In the genomic region with DNA sequence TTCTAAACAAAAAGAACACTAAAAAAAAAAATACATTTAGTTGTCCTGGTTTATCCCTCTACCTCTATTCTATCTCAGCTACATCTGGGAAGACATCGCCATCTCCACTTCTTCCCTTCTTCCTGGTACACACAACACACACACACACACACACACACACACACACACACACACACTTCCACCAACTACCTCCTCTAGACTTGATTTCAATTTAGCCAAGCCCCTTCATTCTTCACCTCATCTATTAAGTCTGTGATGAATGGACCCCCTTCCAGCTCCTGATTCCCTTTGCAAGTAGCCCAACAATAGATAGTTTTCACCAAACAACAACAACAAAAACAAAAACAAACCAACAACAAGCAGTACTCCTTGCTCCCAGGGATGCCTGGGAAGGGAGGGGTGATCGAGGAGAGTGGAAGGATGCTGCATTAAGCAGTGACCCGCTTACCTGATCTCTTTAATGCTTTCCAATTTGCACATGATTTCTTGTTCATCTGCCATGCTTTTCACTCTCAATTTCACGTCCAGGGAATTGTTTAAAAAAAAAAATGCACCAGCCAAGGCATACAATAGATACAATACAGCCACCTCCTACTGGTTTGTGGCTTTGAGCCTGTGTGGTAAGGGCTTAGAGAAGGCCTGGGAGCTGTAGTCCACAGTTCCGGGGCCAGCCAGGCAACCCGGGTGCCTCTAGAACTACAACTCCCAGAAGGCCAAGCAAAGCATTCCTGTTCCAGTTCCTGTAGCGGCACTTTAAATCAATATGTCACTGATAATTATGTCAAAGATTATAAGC, we compare ENCODE assay signal across 8 mouse cellular contexts. TPM values are rescaled to one million over a fixed set of nuclear protein-coding genes. Genes with fewer than 3 reads are reported as not detected.
DNase-seq lines count a peak whose midpoint lies in the region; ATAC-seq and TF ChIP-seq lines count a peak whose summit lies in the region.

TSS of gene Zc4h2 (minus strand) at position 706 of the 796 bp plus-strand sequence.

- peak within 1 kb of the TSS; percentile 48 for H3K4me2 ChIP-seq in forebrain, embryonic 15.5 days (replicated peaks)
- peak within 1 kb of the TSS; percentile 59 for H3K4me2 ChIP-seq in liver, postnatal 0 days (ENCODE audit: low read depth, low read length)
- peak within 1 kb of the TSS; percentile 58 for H3K4me2 ChIP-seq in neural tube, embryonic 13.5 days

- peak within 1 kb of the TSS; percentile 81 for H3K4me3 ChIP-seq in ES-Bruce4 (ENCODE audit: low read depth, low read length)
- H3K4me3 ChIP-seq in forebrain, embryonic 15.5 days, result peak within 1 kb of the TSS; percentile 50
- peak within 1 kb of the TSS; percentile 56 for H3K4me3 ChIP-seq in liver, postnatal 0 days (ENCODE audit: low read depth, low read length)
- H3K4me3 ChIP-seq in neural tube, embryonic 13.5 days, result peak within 1 kb of the TSS; percentile 44

- H3K27me3 ChIP-seq in ES-Bruce4 (ENCODE audit: control insufficient read depth, insufficient read depth, low read length, poor library complexity, severe bottlenecking), result no peaks in the 10 kb centered on the region
- H3K27me3 ChIP-seq in forebrain, embryonic 15.5 days, result no peaks in the 10 kb centered on the region
- H3K27me3 ChIP-seq in liver, postnatal 0 days (ENCODE audit: insufficient read depth, low read length), result no peaks in the 10 kb centered on the region
- H3K27me3 ChIP-seq in neural tube, embryonic 13.5 days, result no peaks in the 10 kb centered on the region

- peak within 1 kb of the TSS; percentile 68 for H3K9ac ChIP-seq in ES-Bruce4 (ENCODE audit: low read depth, poor library complexity, severe bottlenecking)
- H3K9ac ChIP-seq in forebrain, embryonic 15.5 days (replicated peaks), result peak within 1 kb of the TSS; percentile 48
- peak within 1 kb of the TSS; percentile 48; the same call in 1 of the 2 replicates for H3K9ac ChIP-seq in liver, postnatal 0 days (replicated peaks)
- peak within 1 kb of the TSS; percentile 68 for H3K9ac ChIP-seq in neural tube, embryonic 13.5 days

- WGBS in forebrain, embryonic 15.5 days, result 18% methylated on average over 7 of the region's 7 CpGs
- WGBS in liver, postnatal 0 days (ENCODE audit: insufficient replicate concordance), result 23% methylated on average over 7 of the region's 7 CpGs
- 24% methylated on average over 7 of the region's 7 CpGs for WGBS in neural tube, embryonic 13.5 days

- intact Hi-C loops in heart, postnatal 25 days (cut with DNase I), result loop anchor here (10.0 kb wide), 1 partner anchor 213 kb away; the partner anchor contains the start of gene Amer1

- ATAC-seq in forebrain, embryonic 15.5 days (replicated peaks), result peak; percentile 100
- ATAC-seq in liver, postnatal 0 days, result peak; percentile 98
- peak; percentile 100 for ATAC-seq in neural tube, embryonic 13.5 days (ENCODE audit: low read depth)

- no peak for TF ChIP-seq EP300 in ES-Bruce4 (IDR thresholded peaks at IDR 0.05; ENCODE audit: insufficient read depth, low read depth, low read length)
- TF ChIP-seq EP300 in liver, postnatal 0 days (IDR thresholded peaks at IDR 0.05; ENCODE audit: low read depth), result no peak

- no peak for TF ChIP-seq POLR2A in ES-Bruce4 (IDR thresholded peaks at IDR 0.05; ENCODE audit: insufficient read depth, low read length)

- H3K4me1 ChIP-seq in ES-Bruce4 (ENCODE audit: control insufficient read depth, insufficient read depth, low read length), result no peaks in the 10 kb centered on the region
- peaks cover 6% of the 10 kb centered on the region; the same call in 1 of the 2 replicates for H3K4me1 ChIP-seq in forebrain, embryonic 15.5 days
- H3K4me1 ChIP-seq in liver, postnatal 0 days (ENCODE audit: insufficient read depth), result no peaks in the 10 kb centered on the region
- peaks cover 12% of the 10 kb centered on the region; the same call in 1 of the 2 replicates for H3K4me1 ChIP-seq in neural tube, embryonic 13.5 days (replicated peaks)

- H3K9me3 ChIP-seq in ES-Bruce4 (replicated peaks; ENCODE audit: control insufficient read depth, insufficient read depth, low read length, poor library complexity, severe bottlenecking), result no peaks in the 10 kb centered on the region
- H3K9me3 ChIP-seq in forebrain, embryonic 15.5 days, result no peaks in the 10 kb centered on the region
- no peaks in the 10 kb centered on the region for H3K9me3 ChIP-seq in liver, postnatal 0 days (ENCODE audit: low read length)
- no peaks in the 10 kb centered on the region for H3K9me3 ChIP-seq in neural tube, embryonic 13.5 days

- no peak within 1 kb of the TSS for H3K27ac ChIP-seq in ES-Bruce4 (ENCODE audit: insufficient read depth, low read length)
- H3K27ac ChIP-seq in forebrain, embryonic 15.5 days (replicated peaks), result peak within 1 kb of the TSS; percentile 70
- H3K27ac ChIP-seq in liver, postnatal 0 days (ENCODE audit: low read depth), result no peak within 1 kb of the TSS
- peak within 1 kb of the TSS; percentile 76 for H3K27ac ChIP-seq in neural tube, embryonic 13.5 days (replicated peaks)

- peak; percentile 51 for DNase-seq in c-Kit-positive CD71-positive TER-119-positive erythroid progenitor cells, embryonic 14.5 days (ENCODE audit: low spot score)
- peak; percentile 59 for DNase-seq in heart, postnatal 25 days (ENCODE audit: low spot score)
- peak; percentile 80 for DNase-seq in layer of hippocampus, adult 11-12 months (ENCODE audit: low spot score)
- peak; percentile 67 for DNase-seq in liver, postnatal 0 days
- DNase-seq in testis, postnatal 10 days (ENCODE audit: low spot score), result peak; percentile 52

- no peak for TF ChIP-seq CTCF in ES-Bruce4 (IDR thresholded peaks at IDR 0.05; ENCODE audit: low read depth, low read length)
- no peak for TF ChIP-seq CTCF in liver, postnatal 0 days (IDR thresholded peaks at IDR 0.05; ENCODE audit: low read depth)

- no peaks in the 10 kb centered on the region for H3K36me3 ChIP-seq in ES-Bruce4 (ENCODE audit: control insufficient read depth, insufficient read depth, low read length, poor library complexity, severe bottlenecking)
- H3K36me3 ChIP-seq in forebrain, embryonic 15.5 days, result no peaks in the 10 kb centered on the region
- H3K36me3 ChIP-seq in liver, postnatal 0 days (replicated peaks; ENCODE audit: insufficient read depth, low read length), result no peaks in the 10 kb centered on the region
- H3K36me3 ChIP-seq in neural tube, embryonic 13.5 days, result no peaks in the 10 kb centered on the region

RNA-seq across cellular contexts. Expression of gene Zc4h2, which starts in this region (rescaled TPM):
- polyA plus RNA-seq in ES-Bruce4 (2011; ENCODE audit: insufficient read depth, insufficient read length, low read depth, missing spikeins), result 11.2 TPM in 2 replicates
- 83.4 and 88.8 TPM in 2 replicates for polyA plus RNA-seq in forebrain, embryonic 15.5 days (2015; fragmentation: Nextera tagmentation; extraction: Ambion mirVana)
- total RNA-seq in heart, postnatal 25 days (2021), result 1 to 10 TPM in 1 of 2 experiments, under 1 TPM in 1; 0.84 to 1.7 TPM
- polyA plus RNA-seq in liver, postnatal 0 days (2015; fragmentation: Nextera tagmentation; extraction: Ambion mirVana), result 0.90 and 1.2 TPM in 2 replicates
- 86.5 and 96.1 TPM in 2 replicates for polyA plus RNA-seq in neural tube, embryonic 13.5 days (2015; fragmentation: Nextera tagmentation; extraction: Ambion mirVana)

Comparison
In these comparisons a context has a peak if more than half of its experiments do, and no peak if none do; other contexts are left out.
1. H3K27ac ChIP-seq: peak in forebrain, embryonic 15.5 days (single experiment) and neural tube, embryonic 13.5 days (single experiment); none in ES-Bruce4 (single experiment) and liver, postnatal 0 days (single experiment).
2. Peak in every context shown above with its lines, with median percentiles within 50 percentile points of each other: H3K4me3 ChIP-seq, H3K9ac ChIP-seq, DNase-seq, ATAC-seq and H3K4me2 ChIP-seq.